Mouse (Mus musculus) cerebellum, adult 2 months (tissue): ENCODE results near the gene Ighmbp2.

Experiments used
- CTCF ChIP-seq: fragments of 200-500 bp; IDR thresholded peaks from 2 replicates; pipeline ENCODE4 v1.5.1; 2011; ENCODE audit warnings: low read depth, mild to moderate bottlenecking, control low read depth, low read length, moderate library complexity, borderline replicate concordance; ENCODE audit not compliant: insufficient read depth
- POLR2A ChIP-seq: fragments of 200-500 bp; IDR thresholded peaks from 2 replicates; pipeline ENCODE4 v1.6.1; 2011; ENCODE audit warnings: low read length, control low read depth, borderline replicate concordance; ENCODE audit not compliant: insufficient read depth

- TF ChIP-seq POLR2A (no peak), CTCF (no peak)
Measured at GRCm38 (mm10) chr19:3323753-3324270, 41.0 kb upstream of the Ighmbp2 start.
